Mouse (Mus musculus) megakaryocyte, adult 5-6 weeks (primary cell): Measurements from ENCODE around the gene Nmnat2. TPM values are rescaled to one million over a fixed set of nuclear protein-coding genes. Genes with fewer than 3 reads are reported as not detected.

Experiments
- ATAC-seq: 2 replicates; pipeline ENCODE4 v1.8.0; 2016; ENCODE audit warnings: mild to moderate bottlenecking, inconsistent platforms; ENCODE audit not compliant: poor library complexity, severe bottlenecking
- total RNA-seq, 2 experiments: library from RNA; stranded (forward) in 1 of 2; stranded (reverse) in 1 of 2; fragments of 153-499, 151-499 nt in 1 of 2; fragments of 221-1000, 200-1000 nt in 1 of 2; gene quantifications; 2 replicates each; pipeline versions ENCODE4 v1.2.3 to v1.2.4; 2015 to 2017

Gene Nmnat2
- not detected in 2 replicates for total RNA-seq (2015)
- total RNA-seq (2017): not detected in 2 replicates

DNA sequence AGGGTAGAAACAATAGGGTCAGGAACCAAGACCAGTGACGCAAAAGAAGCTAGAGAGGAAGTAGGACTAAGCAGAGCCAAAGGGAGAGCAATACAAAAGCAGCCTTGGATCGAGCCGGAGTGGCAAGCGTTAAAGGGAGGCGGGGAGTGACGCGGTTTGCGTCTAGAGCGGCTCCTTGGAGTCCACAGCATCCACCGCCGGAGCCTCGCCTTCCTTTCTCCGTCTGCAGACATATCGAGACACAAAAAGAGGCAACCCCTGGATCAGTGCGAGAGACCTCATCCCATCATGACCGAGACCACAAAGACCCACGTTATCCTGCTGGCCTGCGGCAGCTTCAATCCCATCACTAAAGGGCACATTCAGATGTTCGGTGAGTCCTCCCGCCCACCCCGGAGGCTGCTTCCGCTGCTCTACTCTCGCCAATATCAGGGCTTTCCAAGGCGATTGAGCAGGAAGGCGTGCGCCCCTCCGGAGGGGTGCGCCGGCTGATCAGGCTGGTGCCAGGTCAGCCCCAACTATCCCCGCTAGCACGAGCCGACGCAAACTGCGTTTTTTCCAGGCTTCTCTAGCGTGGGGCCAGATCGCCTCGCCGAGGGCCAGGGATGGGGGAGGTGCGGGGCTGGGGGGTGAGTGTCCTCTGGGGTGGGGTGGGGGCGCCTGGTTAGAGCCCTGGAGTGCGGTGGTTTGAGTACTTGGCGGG, at the start of gene Nmnat2:
Nmnat2 (plus strand) TSS at position 173 of the 703 bp plus-strand sequence.
- ATAC-seq: no peak

DNA sequence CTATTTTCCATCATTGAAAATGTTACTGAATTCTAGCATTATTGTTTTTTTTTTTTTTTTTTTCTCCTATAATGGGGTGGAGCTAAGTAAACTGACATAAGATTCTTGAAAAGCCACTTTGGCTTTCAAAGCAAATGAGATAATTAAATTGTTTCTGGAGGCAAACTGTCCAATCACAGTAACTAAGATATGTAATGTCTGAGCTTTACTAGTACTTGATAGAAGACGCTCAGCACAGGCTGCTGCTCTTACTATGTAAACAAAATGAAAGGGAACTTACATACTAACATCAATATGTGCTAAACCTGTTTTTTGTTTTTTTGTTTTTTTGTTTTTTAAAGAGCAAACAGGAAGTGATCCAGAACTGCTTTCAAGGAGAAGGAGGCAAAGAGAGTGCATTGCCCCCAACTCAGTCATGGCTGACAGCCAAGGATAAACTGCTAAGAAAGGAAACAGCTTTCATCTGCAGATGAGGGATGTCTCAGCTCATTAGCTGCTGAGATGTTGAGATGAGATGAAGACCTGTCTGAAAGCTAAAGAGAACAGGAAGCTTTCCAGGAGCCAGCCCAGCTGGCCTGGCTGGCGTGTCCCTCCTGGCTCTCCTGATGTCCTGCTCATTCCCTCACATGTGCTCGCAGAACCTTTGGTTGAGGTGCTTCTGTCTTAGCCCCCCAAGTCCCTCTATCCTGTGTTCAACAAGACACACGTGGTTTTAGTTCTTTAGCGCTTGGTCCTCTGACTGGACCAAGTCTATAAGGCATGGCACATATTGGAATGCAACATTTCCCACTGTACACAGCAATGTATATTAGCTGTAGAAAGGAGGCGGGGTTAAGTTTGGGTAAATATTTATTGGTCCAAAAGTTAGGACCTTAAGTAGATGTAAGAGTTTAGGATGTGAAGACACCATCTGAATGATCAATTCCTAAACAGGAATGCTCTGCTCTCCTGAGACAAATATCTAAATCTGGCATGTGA, 41.0 kb upstream of the Nmnat2 start:
- no peak for ATAC-seq

- ATAC-seq: no peak
These were observed 39.0 kb upstream of the Nmnat2 start for GRCm38 (mm10) chr1:152915766-152916165.

GRCm38 (mm10) chr1:152916936-152917335, 37.9 kb upstream of the Nmnat2 start:
- ATAC-seq: no peak

- ATAC-seq: no peak
These were observed 37.2 kb upstream of the Nmnat2 start for GRCm38 (mm10) chr1:152917626-152918025.

GRCm38 (mm10) chr1:152921786-152922185, 33.0 kb upstream of the Nmnat2 start:
- ATAC-seq: no peak

GRCm38 (mm10) chr1:152933962-152934361, 20.8 kb upstream of the Nmnat2 start:
- ATAC-seq: peak; percentile 59

DNA sequence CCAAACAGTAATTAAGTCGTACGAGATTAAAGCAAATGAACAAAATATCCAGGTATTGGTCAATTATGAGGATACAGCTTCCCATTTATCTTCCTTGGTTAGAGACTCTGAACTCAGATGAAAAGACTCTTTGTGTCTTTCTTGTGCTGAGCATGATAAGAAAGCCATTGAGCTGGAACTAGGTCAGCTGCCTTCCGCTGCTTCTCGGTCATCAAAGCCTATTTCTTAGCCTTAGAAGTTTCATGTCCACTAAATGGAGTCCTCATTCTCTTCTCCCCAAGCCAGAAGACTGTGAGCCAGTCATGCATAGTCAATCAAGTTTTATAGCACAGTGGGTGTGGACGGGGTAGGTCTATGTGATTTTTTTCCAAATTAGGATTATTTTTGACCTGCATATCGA, 19.3 kb upstream of the Nmnat2 start:
- no peak for ATAC-seq

GRCm38 (mm10) chr1:152936365-152936764, 18.4 kb upstream of the Nmnat2 start:
- no peak for ATAC-seq

- ATAC-seq: no peak
These were observed 11.8 kb upstream of the Nmnat2 start for GRCm38 (mm10) chr1:152942977-152943376.

- ATAC-seq: no peak
These were observed 626 bp upstream of the Nmnat2 start for GRCm38 (mm10) chr1:152954167-152954566.

- ATAC-seq: no peak
These were observed 895 bp downstream of the Nmnat2 start for GRCm38 (mm10) chr1:152955564-152956211.

GRCm38 (mm10) chr1:152956221-152956620, 1.4 kb downstream of the Nmnat2 start:
- ATAC-seq: no peak

GRCm38 (mm10) chr1:152964344-152964743, 9.6 kb downstream of the Nmnat2 start:
- ATAC-seq: no peak

DNA sequence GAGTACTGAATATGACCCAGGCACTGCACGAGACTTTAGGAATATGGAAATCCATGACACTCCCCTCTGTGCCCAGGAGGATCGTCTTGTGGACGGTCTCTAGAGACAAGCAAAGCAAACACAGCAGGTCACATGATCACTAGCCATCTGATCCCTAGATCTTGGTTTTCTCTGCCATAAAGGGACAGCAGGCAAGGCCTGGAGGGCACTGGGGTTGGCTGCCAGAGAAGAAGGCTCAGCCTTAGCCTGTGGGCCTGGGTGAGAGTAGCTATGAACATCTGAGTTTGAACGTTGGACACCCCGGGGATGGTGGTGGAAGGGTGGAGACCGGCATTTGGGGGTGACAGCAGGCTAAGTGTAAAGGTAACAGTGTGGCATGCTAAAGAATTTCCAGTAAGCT, 11.4 kb downstream of the Nmnat2 start:
- no peak for ATAC-seq

- no peak for ATAC-seq
These were observed 11.9 kb downstream of the Nmnat2 start for GRCm38 (mm10) chr1:152966686-152967085.

DNA sequence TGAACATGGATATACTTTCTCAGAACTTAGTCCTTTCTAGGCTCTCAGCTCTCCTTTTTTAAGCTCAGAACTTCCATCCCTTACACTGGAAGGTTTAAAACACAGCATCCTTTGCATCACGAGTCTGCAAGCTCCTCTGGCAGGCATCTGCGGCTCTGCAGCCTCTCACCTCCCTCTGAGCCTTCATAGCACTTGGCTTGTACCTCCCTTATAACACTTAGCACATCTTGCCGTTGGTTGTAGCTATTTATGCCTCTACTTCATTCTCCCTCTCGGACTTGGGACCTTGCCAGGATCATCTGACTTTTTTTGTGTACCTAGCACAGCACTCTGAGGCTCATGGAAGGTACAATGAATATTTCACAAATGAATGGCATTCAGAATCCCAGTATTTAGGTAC, 14.3 kb downstream of the Nmnat2 start:
- no peak for ATAC-seq

GRCm38 (mm10) chr1:152972957-152973356, 18.2 kb downstream of the Nmnat2 start:
- ATAC-seq: no peak

GRCm38 (mm10) chr1:152973421-152973820, 18.6 kb downstream of the Nmnat2 start:
- ATAC-seq: no peak

- no peak for ATAC-seq
These were observed 19.1 kb downstream of the Nmnat2 start for GRCm38 (mm10) chr1:152973861-152974260.

- no peak for ATAC-seq
These were observed 20.4 kb downstream of the Nmnat2 start for GRCm38 (mm10) chr1:152975144-152975543.
